Mouse (Mus musculus): ENCODE results near the gene Ccdc7a. TPM values are rescaled to one million over a fixed set of nuclear protein-coding genes. Genes with fewer than 3 reads are reported as not detected.

Ccdc7a gene
- total RNA-seq, 1 experiment from 2014 or later = not detected

- DNase-seq = no peak
Measured at GRCm38 (mm10) chr8:128686429-128686990, 378.8 kb downstream of the Ccdc7a start.

GRCm38 (mm10) chr8:128685507-128686428 is 379.5 kb downstream of the Ccdc7a start, which contains the start of gene Itgb1:
Gene Itgb1 (plus strand): TSS chr8:128685654.
- peak; percentile 98 for DNase-seq

DNA sequence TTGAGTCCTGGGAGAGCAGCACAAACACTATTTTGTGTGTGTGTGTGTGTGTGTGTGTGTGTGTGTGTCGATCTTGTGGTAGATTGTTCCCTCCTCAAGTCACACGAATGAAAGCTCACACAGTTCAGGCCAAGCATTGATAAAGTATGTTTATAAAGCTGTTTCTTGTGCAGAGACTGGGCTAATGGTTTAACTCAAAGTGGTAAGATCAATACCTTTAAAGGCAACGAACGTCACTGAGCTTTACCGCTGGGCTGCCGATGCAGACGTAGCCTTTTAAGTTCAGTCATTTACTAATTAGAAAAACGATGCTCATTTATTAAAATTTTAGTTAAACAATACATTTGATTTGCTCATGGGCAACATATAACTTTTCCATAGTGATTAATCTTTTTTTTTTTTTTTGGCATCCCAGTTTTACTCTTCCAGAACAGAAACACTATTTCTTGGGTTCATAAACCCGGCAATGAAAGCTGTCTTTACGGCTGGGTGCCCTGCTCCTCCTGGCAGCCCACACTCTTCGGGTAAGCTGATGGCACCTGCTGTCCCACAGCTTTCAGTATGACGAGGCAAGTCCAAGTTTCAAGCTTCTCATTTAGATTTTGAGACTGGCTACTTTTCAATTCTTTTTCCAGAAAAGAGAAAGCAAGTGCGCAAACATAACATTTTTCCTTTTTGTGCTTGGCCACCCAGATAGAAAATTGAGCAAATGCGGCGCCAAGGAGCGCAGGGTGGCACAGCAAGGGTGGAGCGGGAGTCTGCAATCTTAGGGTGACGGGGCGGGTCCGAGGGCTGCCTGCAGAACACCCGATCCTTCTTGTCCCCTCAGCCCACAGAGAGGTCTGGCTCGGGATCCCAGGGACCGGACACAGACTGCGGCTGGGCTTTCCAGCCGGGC is 380.5 kb downstream of the Ccdc7a start:
- DNase-seq = no peak

Other genes with a start within 250 kb of the Ccdc7a start
- gene Ccdc7b, start 1.6 kb upstream of the Ccdc7a start, total RNA-seq (2021) = not detected in 2 replicates
- not detected in 2 replicates for gene Gm10999, start 66.1 kb upstream of the Ccdc7a start, total RNA-seq (2021)
- 14.5 and 15.0 TPM in 2 replicates for gene 2610044O15Rik8, start 168.9 kb upstream of the Ccdc7a start, total RNA-seq (2021)